Mouse (Mus musculus) CD4-positive naive resting alpha-beta T cell, adult 76 days (primary cell): ENCODE results near the gene 4933415F23Rik. TPM values are rescaled to one million over a fixed set of nuclear protein-coding genes. Genes with fewer than 3 reads are reported as not detected.

Source experiments
- total RNA-seq: library from RNA; stranded (reverse); gene quantifications from one replicate; pipeline ENCODE4 v1.2.4, GENCODE M21; 2023

4933415F23Rik gene
- total RNA-seq: not detected

DNA sequence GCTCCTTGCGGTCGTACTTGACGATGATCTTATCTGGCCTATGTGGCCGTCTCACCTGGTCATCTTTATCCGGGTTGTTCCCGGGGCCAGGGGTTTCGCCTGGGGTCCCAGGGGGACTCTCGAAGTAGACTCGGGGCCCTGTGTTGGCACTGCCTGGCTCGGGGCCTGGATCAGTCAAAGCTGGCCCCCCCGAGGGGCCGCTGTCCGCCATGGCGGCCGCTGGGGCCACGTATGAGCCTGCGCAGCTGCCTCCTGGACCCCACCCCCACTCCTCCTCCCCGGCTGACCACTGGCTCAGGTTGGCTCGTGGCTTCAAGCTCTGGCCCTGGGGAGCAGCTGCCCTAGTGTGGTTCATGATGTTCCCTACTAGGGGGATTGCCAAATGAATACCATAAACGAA, at the start of gene 4933415F23Rik:
4933415F23Rik (minus strand) TSS at position 233 of the 400 bp plus-strand sequence.

